Mouse (Mus musculus) MEL (cell line): Measurements from ENCODE around the gene Tarm1. TPM values are rescaled to one million over a fixed set of nuclear protein-coding genes. Genes with fewer than 3 reads are reported as not detected.

ENCODE experiments used
- DNase-seq: peaks from one replicate; pipeline ENCODE4 v3.0.0; 2011; ENCODE audit warnings: low read depth, low spot score
- H3K27ac ChIP-seq: 2 replicates; pipeline ENCODE4 v1.5.1; 2012; ENCODE audit warnings: low read depth, mild to moderate bottlenecking, control low read depth, low read length, moderate library complexity; ENCODE audit not compliant: control insufficient read depth
- H3K27me3 ChIP-seq, 2 experiments: fragments of 150-350 bp in 1 of 2; sonication (generic) in 1 of 2; 2 replicates each; pipeline ENCODE4 v1.6.1; 2012; ENCODE audit warnings: low read length in 2 of 2, mild to moderate bottlenecking in 2 of 2, improper control_type of control experiment in 1 of 2, moderate library complexity in 1 of 2; ENCODE audit not compliant: insufficient read depth in 2 of 2, control insufficient read depth in 1 of 2
- H3K36me3 ChIP-seq, 2 experiments: 2 replicates each; pipeline ENCODE4 v1.6.1; 2012 to 2014; ENCODE audit warnings: low read length in 2 of 2, improper control_type of control experiment in 1 of 2, inconsistent platforms in 1 of 2, mild to moderate bottlenecking in 1 of 2; ENCODE audit not compliant: insufficient read depth in 2 of 2, control insufficient read depth in 1 of 2
- H3K4me1 ChIP-seq, 2 experiments: fragments of 150-350 bp in 1 of 2; sonication (generic) in 1 of 2; 2 replicates each; pipeline ENCODE4 v1.6.1; 2012; ENCODE audit warnings: low read length in 2 of 2, improper control_type of control experiment in 1 of 2, mild to moderate bottlenecking in 1 of 2; ENCODE audit not compliant: insufficient read depth in 2 of 2, control insufficient read depth in 1 of 2
- H3K4me3 ChIP-seq, 2 experiments: fragments of 150-350 bp in 1 of 2; sonication (generic) in 1 of 2; 2 replicates each; pipeline ENCODE4 v1.5.1; 2012; ENCODE audit warnings: low read depth in 2 of 2, low read length in 2 of 2, mild to moderate bottlenecking in 2 of 2, moderate library complexity in 2 of 2, control low read depth in 1 of 2, improper control_type of control experiment in 1 of 2; ENCODE audit not compliant: control insufficient read depth in 1 of 2, insufficient read depth in 1 of 2
- H3K79me2 ChIP-seq: 2 replicates; pipeline ENCODE4 v1.6.1; 2012; ENCODE audit warnings: mild to moderate bottlenecking, low read length, moderate library complexity; ENCODE audit not compliant: control insufficient read depth, poor library complexity, insufficient read depth
- H3K9ac ChIP-seq: 2 replicates; pipeline ENCODE4 v1.6.1; 2012; ENCODE audit warnings: low read depth, mild to moderate bottlenecking, control low read depth, low read length, moderate library complexity; ENCODE audit not compliant: control insufficient read depth, poor library complexity, severe bottlenecking
- H3K9me3 ChIP-seq: fragments of 150-350 bp; sonication (generic); replicated peaks from 2 replicates; pipeline ENCODE4 v1.6.1; 2012; ENCODE audit warnings: mild to moderate bottlenecking, low read length, improper control_type of control experiment, moderate library complexity; ENCODE audit not compliant: insufficient read depth
- CHD2 ChIP-seq: IDR thresholded peaks from 2 replicates; pipeline ENCODE4 v1.6.1; 2011; ENCODE audit warnings: low read length, improper control_type of control experiment
- CTCF ChIP-seq, 3 experiments: IDR thresholded peaks in 2 of 3; conservative IDR thresholded peaks in 1 of 3; 2 replicates each; pipeline ENCODE4 v1.5.1; 2011 to 2012; ENCODE audit warnings: low read length in 3 of 3, low read depth in 2 of 3, mild to moderate bottlenecking in 2 of 3, improper control_type of control experiment in 1 of 3, inconsistent platforms in 1 of 3, mixed read lengths in 1 of 3, moderate library complexity in 1 of 3; ENCODE audit not compliant: control insufficient read depth in 1 of 3, insufficient read depth in 1 of 3, poor library complexity in 1 of 3, severe bottlenecking in 1 of 3
- ETS1 ChIP-seq: IDR thresholded peaks from 2 replicates; pipeline ENCODE4 v1.6.1; 2012; ENCODE audit warnings: low read depth, mild to moderate bottlenecking, inconsistent platforms, low read length, improper control_type of control experiment, moderate library complexity
- MAX ChIP-seq: IDR thresholded peaks from 2 replicates; pipeline ENCODE4 v1.6.1; 2011; ENCODE audit warnings: low read length, improper control_type of control experiment
- MYC ChIP-seq: IDR thresholded peaks from 2 replicates; pipeline ENCODE4 v1.6.1; 2011; ENCODE audit warnings: low read depth, mild to moderate bottlenecking, low read length, improper control_type of control experiment, moderate library complexity
- RAD21 ChIP-seq: IDR thresholded peaks from 2 replicates; pipeline ENCODE4 v1.6.1; 2011; ENCODE audit warnings: mild to moderate bottlenecking, low read depth, low read length, improper control_type of control experiment
- SMC3 ChIP-seq: IDR thresholded peaks from 2 replicates; pipeline ENCODE4 v1.6.1; 2011; ENCODE audit warnings: low read depth, low read length, improper control_type of control experiment
- TAL1 ChIP-seq: IDR thresholded peaks from 2 replicates; pipeline ENCODE4 v1.6.1; 2012; ENCODE audit warnings: mild to moderate bottlenecking, inconsistent platforms, low read length, moderate library complexity, mixed read lengths
- ZC3H11A ChIP-seq: IDR thresholded peaks from 2 replicates; pipeline ENCODE4 v1.6.1; 2012; ENCODE audit warnings: low read depth, mild to moderate bottlenecking, inconsistent platforms, low read length, improper control_type of control experiment
- ZKSCAN1 ChIP-seq: IDR thresholded peaks from 2 replicates; pipeline ENCODE4 v1.6.1; 2012; ENCODE audit warnings: low read depth, mild to moderate bottlenecking, inconsistent platforms, low read length, improper control_type of control experiment, moderate library complexity
- ZMIZ1 ChIP-seq: IDR thresholded peaks from 2 replicates; pipeline ENCODE4 v1.6.1; 2012; ENCODE audit warnings: low read depth, mild to moderate bottlenecking, inconsistent platforms, low read length, improper control_type of control experiment, moderate library complexity
- ZNF384 ChIP-seq: IDR thresholded peaks from 2 replicates; pipeline ENCODE4 v1.6.1; 2012; ENCODE audit warnings: low read depth, mild to moderate bottlenecking, inconsistent platforms, low read length, improper control_type of control experiment
- polyA plus RNA-seq, 2 experiments: library from polyadenylated mRNA; stranded (reverse) in 1 of 2; unstranded in 1 of 2; fragments of >175 nt in 1 of 2; fragments of >200 nt in 1 of 2; gene quantifications; 2 replicates each; pipeline versions ENCODE4 v1.2.1 to v1.2.4; 2012; ENCODE audit warnings: low replicate concordance in 2 of 2, low read depth in 1 of 2; ENCODE audit not compliant: insufficient read length in 2 of 2, insufficient read depth in 1 of 2, missing spikeins in 1 of 2
- total RNA-seq: library from RNA; depleted of rRNA; stranded (reverse); fragments of 300-350 nt; gene quantifications from 2 replicates; pipeline ENCODE4 v1.2.3, GENCODE M21; 2012

Gene Tarm1
- total and polyA plus RNA-seq, 3 experiments, result 1.1 to 1.7 TPM; not detected in 1

DNA sequence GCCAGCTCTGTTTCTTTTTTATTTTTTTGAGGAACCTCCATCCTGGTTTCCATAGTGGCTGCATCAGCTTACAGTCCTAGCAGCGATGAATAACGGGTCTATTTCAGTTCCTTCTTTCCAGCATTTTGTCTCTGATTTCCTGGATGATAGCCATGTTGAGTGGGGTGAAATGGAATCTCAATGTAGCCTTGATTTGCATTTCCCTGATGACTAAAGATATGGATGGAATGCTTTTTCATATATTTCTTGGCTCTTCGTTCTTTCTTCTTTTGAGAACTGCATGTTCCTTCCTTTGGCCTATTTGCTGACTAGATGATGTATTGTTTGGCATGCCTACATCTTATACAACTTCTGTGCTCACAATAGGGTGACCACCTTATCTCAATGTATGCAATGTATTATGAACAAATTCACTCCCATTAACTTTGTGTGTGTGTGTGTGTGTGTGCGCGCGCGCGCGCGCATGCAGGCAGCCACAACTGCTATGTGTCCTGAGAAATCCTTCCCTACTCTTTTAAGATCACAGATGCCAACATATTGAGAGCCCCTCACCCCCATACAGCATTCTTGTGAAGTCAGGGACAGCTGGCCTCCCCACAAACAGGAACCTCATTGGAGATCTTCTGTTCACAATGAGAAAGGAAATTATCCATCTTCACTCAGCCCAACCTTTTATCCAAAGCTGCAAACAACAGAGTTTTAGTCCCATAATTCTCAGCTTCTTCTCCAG is 45.1 kb downstream of the Tarm1 start:
- H3K79me2 ChIP-seq, result no peaks in the 10 kb centered on the region
- no peak overlapping the region for H3K27ac ChIP-seq
- TF ChIP-seq MYC, result no peak
- no peak for TF ChIP-seq ZKSCAN1
- TF ChIP-seq MAX, result no peak
- TF ChIP-seq CHD2, result no peak
- TF ChIP-seq ETS1, result no peak
- H3K27me3 ChIP-seq, result no peaks in the 10 kb centered on the region; a peak in 1 of 4 replicates
- no peaks in the 10 kb centered on the region for H3K36me3 ChIP-seq
- DNase-seq, result no peak
- no peak overlapping the region for H3K9ac ChIP-seq
- H3K4me1 ChIP-seq, result no peaks in the 10 kb centered on the region
- H3K4me3 ChIP-seq, result no peak overlapping the region
- H3K9me3 ChIP-seq, result no peaks in the 10 kb centered on the region

DNA sequence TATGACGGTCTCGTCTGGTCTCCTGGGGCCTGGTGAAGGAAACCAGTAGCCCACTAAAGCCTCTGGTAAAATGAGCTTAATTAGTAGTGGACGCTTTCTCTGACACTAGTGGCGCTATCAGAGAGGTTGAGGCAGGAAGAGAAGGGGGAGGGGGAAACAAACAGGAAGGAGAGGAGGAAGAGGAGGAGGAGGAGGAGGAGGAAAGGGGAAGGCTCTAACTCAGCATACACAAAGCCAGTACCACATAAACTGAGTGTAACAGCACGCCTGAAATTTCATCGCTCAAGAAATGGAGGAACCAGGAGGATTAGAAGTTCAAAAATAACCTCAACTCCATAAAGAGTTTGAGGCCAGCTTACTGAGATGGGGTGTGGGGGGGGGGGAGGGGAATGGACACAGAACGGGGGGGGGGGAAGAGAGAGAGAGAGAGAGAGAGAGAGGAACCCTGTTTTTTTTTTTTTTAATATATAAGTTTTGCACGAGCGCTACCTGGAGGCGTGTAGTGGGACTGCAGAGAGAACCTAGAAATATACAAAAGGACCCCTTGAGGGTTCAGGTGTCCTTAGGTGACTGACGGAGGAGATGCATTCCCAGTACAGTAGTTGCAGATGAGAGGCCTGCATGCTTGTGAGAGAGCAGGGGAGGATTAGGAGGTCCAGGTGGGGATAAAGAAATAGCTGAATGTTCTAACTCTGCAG is 48.8 kb downstream of the Tarm1 start:
- H3K79me2 ChIP-seq, result no peaks in the 10 kb centered on the region
- peak; percentile 85 for TF ChIP-seq ZNF384
- peak; percentile 18 to 52 (median 49); a peak in 5 of 6 replicates for TF ChIP-seq CTCF (IDR thresholded peaks at IDR 0.05 in 2 of 3, conservative IDR thresholded peaks at IDR 0.05 in 1 of 3; ENCODE audit: control insufficient read depth in 1 of 3, insufficient read depth in 1 of 3, low read depth in 2 of 3, low read length in 3 of 3, poor library complexity in 1 of 3, severe bottlenecking in 1 of 3)
- peak; percentile 48 for TF ChIP-seq ZC3H11A
- TF ChIP-seq ZMIZ1, result no peak
- no peak for TF ChIP-seq TAL1
- peak; percentile 59 for TF ChIP-seq SMC3
- TF ChIP-seq RAD21, result peak; percentile 57

More for the DNA sequence above, 48.8 kb downstream of the Tarm1 start:
- peak; percentile 44 for DNase-seq
- H3K27ac ChIP-seq, result no peak overlapping the region
- H3K4me3 ChIP-seq, result no peak overlapping the region
- no peaks in the 10 kb centered on the region for H3K27me3 ChIP-seq
- no peak overlapping the region for H3K9ac ChIP-seq
- H3K36me3 ChIP-seq, result peaks cover 0 to 3% of the 10 kb centered on the region in 2 experiments; a peak in 2 of 4 replicates
- peaks cover 0 to 9% of the 10 kb centered on the region in 2 experiments; a peak in 2 of 4 replicates for H3K4me1 ChIP-seq
- H3K9me3 ChIP-seq, result no peaks in the 10 kb centered on the region
